Mouse (Mus musculus) cortical plate, adult 2 months (tissue): ENCODE measurements at regions not wholly inside any gene's neighbourhood (a gene's known extent, or its start where the extent isn't known, plus 50 kb on each side); places are given as distances from the start of the nearest gene placed in this dataset.
A peak's percentile ranks its signal among the peaks of the same experiment; 100 is the strongest.

Experiments
- H3K27ac ChIP-seq: fragments of 200-500 bp; 2 replicates; pipeline ENCODE4 v1.5.1; 2012; ENCODE audit warnings: low read length, control low read depth, inconsistent platforms; ENCODE audit not compliant: insufficient read depth
- H3K4me1 ChIP-seq: fragments of 200-500 bp; 2 replicates; pipeline ENCODE4 v1.6.1; 2011; ENCODE audit warnings: low read length; ENCODE audit not compliant: control insufficient read depth, insufficient read depth
- H3K4me3 ChIP-seq: fragments of 200-500 bp; 2 replicates; pipeline ENCODE4 v1.5.1; 2011; ENCODE audit warnings: mild to moderate bottlenecking, low read length, control low read depth; ENCODE audit not compliant: insufficient read depth
- CTCF ChIP-seq: fragments of 200-500 bp; IDR thresholded peaks from 2 replicates; pipeline ENCODE4 v1.5.1; 2011; ENCODE audit warnings: mild to moderate bottlenecking, control low read depth, low read length; ENCODE audit not compliant: insufficient read depth; ENCODE audit errors: extremely low read depth
- POLR2A ChIP-seq: fragments of 200-500 bp; IDR thresholded peaks from 2 replicates; pipeline ENCODE4 v1.6.1; 2011; ENCODE audit warnings: mild to moderate bottlenecking, low read length, control low read depth; ENCODE audit not compliant: insufficient read depth; ENCODE audit errors: extremely low read depth

- TF ChIP-seq CTCF (no peak), POLR2A (no peak)
- no peak overlapping the region for H3K4me3 ChIP-seq
- H3K4me1 ChIP-seq = 0 out of 2 replicates have a peak, but pooled peaks cover 2% of the 10 kb centered on the region
- no peak overlapping the region for H3K27ac ChIP-seq
Observed at GRCm38 (mm10) chr3:155360399-155360798, 267.2 kb downstream of the Lrriq3 start.

DNA sequence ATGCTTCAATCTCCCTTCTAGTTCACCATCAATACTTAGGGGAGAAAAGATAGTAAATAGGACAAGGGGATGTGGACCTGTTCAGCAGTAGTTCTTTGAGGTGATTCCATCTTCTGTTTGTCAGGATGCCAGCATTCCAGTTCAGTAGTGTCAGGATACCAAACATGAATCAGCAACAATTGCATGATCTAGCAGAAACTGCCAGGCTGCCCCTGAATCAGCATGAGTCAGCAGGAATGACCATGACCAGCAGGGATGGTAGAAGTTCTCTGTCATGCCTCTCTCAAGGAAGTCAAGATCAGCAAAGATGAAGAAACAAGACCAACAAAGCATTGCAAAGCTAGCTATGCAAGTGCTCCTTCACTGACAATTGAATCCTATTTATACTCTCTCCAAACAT lies 277.5 kb downstream of the Lrriq3 start:
- TF ChIP-seq CTCF = no peak
- no peak for TF ChIP-seq POLR2A

DNA sequence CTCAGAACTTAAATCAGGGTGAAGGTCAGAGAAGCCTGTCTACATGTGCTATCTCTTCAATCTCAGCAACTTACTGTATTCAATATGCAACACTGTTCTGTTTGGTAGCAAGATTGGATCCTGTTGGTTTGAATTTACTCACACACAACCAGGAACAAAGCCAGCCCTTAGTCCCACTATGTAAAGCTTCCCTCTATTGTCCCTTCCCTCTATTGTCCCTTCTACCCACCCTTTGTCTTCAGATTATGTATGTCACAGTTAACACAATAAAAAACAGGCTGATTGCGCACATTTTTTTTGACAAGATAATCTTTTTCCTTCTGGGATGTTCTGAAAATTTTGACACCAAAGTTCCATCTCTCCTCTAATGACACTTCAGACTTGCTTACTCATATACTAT lies 280.4 kb downstream of the Lrriq3 start:
- no peak for TF ChIP-seq POLR2A
- Histone ChIP-seq H3K4me1 (no peaks in the 10 kb centered on the region), H3K4me3 (no peak overlapping the region), H3K27ac (no peak overlapping the region)

More for the DNA sequence above, 277.5 kb downstream of the Lrriq3 start:
- Histone ChIP-seq H3K4me3 (no peak overlapping the region), H3K4me1 (no peaks in the 10 kb centered on the region), H3K27ac (no peak overlapping the region)

GRCm38 (mm10) chr3:155381910-155382309 lies 288.7 kb downstream of the Lrriq3 start:
- H3K4me1 ChIP-seq = no peaks in the 10 kb centered on the region; the same call in 1 of the 2 replicates
- no peak overlapping the region for H3K4me3 ChIP-seq
- H3K27ac ChIP-seq = peak overlapping the region; percentile 13; the same call in 1 of the 2 replicates
- TF ChIP-seq POLR2A = no peak
- TF ChIP-seq CTCF = no peak

GRCm38 (mm10) chr3:155382817-155383216 lies 289.6 kb downstream of the Lrriq3 start:
- no peaks in the 10 kb centered on the region; the same call in 1 of the 2 replicates for H3K4me1 ChIP-seq

GRCm38 (mm10) chr3:155390666-155391065 lies 297.4 kb downstream of the Lrriq3 start:
- H3K4me3 ChIP-seq = no peak overlapping the region
- H3K27ac ChIP-seq = no peak overlapping the region
- TF ChIP-seq CTCF = no peak
- no peak for TF ChIP-seq POLR2A
- no peaks in the 10 kb centered on the region for H3K4me1 ChIP-seq

More at GRCm38 (mm10) chr3:155382817-155383216, 289.6 kb downstream of the Lrriq3 start:
- TF ChIP-seq POLR2A (no peak), CTCF (no peak)
- Histone ChIP-seq H3K4me3 (no peak overlapping the region), H3K27ac (no peak overlapping the region)

GRCm38 (mm10) chr3:155396134-155396533 lies 302.9 kb downstream of the Lrriq3 start:
- no peak overlapping the region for H3K27ac ChIP-seq
- TF ChIP-seq CTCF (no peak), POLR2A (no peak)
- H3K4me3 ChIP-seq = no peak overlapping the region
- H3K4me1 ChIP-seq = no peaks in the 10 kb centered on the region

- Histone ChIP-seq H3K4me3 (no peak overlapping the region), H3K4me1 (no peaks in the 10 kb centered on the region), H3K27ac (no peak overlapping the region)
- no peak for TF ChIP-seq CTCF
- TF ChIP-seq POLR2A = no peak
Observed at GRCm38 (mm10) chr3:155401763-155402162, 308.5 kb downstream of the Lrriq3 start.

DNA sequence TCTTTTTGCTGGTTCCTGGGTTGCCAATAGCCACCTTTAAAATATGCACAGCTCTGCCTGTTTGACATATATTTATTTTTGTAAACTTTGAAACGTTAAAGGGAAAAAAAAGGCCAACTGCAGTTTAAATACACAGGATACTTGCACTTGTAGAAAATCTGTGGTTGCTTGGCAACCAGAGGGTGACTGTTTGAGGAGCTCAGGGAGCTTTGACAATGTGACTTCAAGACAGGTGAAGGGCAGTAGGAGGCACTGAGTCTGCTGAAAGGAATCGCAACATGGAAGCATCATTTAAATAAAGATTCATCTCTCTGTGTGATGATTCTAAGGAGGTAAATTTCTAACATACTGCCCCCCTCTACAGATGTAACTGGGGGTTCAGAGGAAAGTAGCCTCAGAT lies 315.7 kb downstream of the Lrriq3 start:
- Histone ChIP-seq H3K27ac (no peak overlapping the region), H3K4me1 (no peaks in the 10 kb centered on the region; the same call in 1 of the 2 replicates), H3K4me3 (no peak overlapping the region)
- TF ChIP-seq CTCF (no peak), POLR2A (no peak)

DNA sequence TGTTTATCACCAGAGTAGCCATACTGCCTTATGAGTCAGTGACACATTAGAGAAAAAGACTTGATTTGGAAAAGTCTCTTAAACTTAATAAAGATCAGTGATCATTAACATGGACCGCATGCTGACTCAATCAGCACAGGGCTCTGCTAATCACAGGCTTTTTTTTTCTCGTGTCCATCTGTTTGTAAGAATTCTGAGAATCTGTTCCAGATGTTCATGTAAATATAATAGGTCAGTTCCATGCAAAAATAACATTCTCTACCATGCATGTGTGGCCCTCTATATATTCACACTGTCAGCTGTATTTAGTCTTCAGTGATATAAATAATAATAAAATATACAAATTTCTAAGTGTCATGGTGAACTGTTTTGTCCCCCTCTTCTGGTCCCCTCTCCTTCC lies 316.1 kb downstream of the Lrriq3 start:
- Histone ChIP-seq H3K4me3 (no peak overlapping the region), H3K4me1 (no peaks in the 10 kb centered on the region; the same call in 1 of the 2 replicates), H3K27ac (no peak overlapping the region)
- TF ChIP-seq POLR2A = no peak
- TF ChIP-seq CTCF = no peak
